Comparison of ENCODE assay signal across 1 mouse cellular context in the genomic region with DNA sequence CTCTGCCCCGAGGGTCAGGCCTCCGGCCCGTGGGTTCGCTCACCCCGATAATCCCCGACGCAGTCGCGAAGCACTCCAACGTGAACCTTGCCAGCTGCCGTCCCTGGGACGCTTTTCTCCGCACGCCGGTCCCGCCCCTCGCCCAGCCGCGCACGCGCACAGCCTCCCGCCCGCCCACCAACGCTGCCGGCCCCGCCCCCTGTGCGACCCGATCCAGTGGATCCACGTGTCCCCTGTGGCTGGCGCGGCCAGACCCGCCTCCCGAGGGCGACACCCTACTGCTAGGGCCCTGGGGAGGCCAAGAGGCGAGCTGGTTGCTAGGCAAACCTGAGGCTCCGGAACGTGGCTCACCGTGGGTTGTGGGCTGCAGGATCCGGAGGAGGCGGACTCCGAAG.
TF ChIP-seq lines count a peak whose summit lies in the region.

A gene (minus strand): TSS at position 144 of the 395 bp plus-strand sequence.

TF ChIP-seq in MEL, 35 proteins besides CTCF, POLR2A, EP300 and RAD21 (continued from another document):
- peak; percentile 87 for TF ChIP-seq MAX (IDR thresholded peaks at IDR 0.05; ENCODE audit: low read length)
